Mouse (Mus musculus) cerebellum, adult 2 months (tissue): ENCODE results near the gene Npff. TPM values are rescaled to one million over a fixed set of nuclear protein-coding genes. Genes with fewer than 3 reads are reported as not detected.

Source experiments
- DNase-seq, 2 experiments: peaks; one replicate each; pipeline ENCODE4 v3.0.0; 2021
- H3K27ac ChIP-seq: fragments of 200-500 bp; 2 replicates; pipeline ENCODE4 v1.5.1; 2012; ENCODE audit warnings: low read length, control low read depth, inconsistent platforms; ENCODE audit not compliant: insufficient read depth
- H3K27me3 ChIP-seq: fragments of 200-500 bp; 2 replicates; pipeline ENCODE4 v1.6.1; 2012; ENCODE audit warnings: inconsistent platforms, mild to moderate bottlenecking, low read length, moderate library complexity; ENCODE audit not compliant: control insufficient read depth, insufficient read depth
- H3K4me1 ChIP-seq: fragments of 200-500 bp; 2 replicates; pipeline ENCODE4 v1.6.1; 2011; ENCODE audit warnings: low read length; ENCODE audit not compliant: control insufficient read depth, insufficient read depth
- H3K4me3 ChIP-seq: fragments of 200-500 bp; replicated peaks from 2 replicates; pipeline ENCODE3; 2011; ENCODE audit warnings: mild to moderate bottlenecking, low read depth, low read length, control low read depth; ENCODE audit not compliant: insufficient read depth
- CTCF ChIP-seq: fragments of 200-500 bp; IDR thresholded peaks from 2 replicates; pipeline ENCODE4 v1.5.1; 2011; ENCODE audit warnings: low read depth, mild to moderate bottlenecking, control low read depth, low read length, moderate library complexity, borderline replicate concordance; ENCODE audit not compliant: insufficient read depth
- POLR2A ChIP-seq: fragments of 200-500 bp; IDR thresholded peaks from 2 replicates; pipeline ENCODE4 v1.6.1; 2011; ENCODE audit warnings: low read length, control low read depth, borderline replicate concordance; ENCODE audit not compliant: insufficient read depth
- WGBS: fragments of 180-500 bp; shearing (Covaris S2); methylation state at CpG from one replicate; pipeline ENCODE4 v1.1.7; 2018; 5-methylcytosine and 5-hydroxymethylcytosine counted together
- polyA plus RNA-seq: library from polyadenylated mRNA; depleted of rRNA; stranded (reverse); fragments of >200 nt; gene quantifications from 2 replicates; pipeline ENCODE4 v1.2.3, GENCODE M21; 2012

The Npff gene
- polyA plus RNA-seq, 1 experiment: 8.5 TPM

DNA sequence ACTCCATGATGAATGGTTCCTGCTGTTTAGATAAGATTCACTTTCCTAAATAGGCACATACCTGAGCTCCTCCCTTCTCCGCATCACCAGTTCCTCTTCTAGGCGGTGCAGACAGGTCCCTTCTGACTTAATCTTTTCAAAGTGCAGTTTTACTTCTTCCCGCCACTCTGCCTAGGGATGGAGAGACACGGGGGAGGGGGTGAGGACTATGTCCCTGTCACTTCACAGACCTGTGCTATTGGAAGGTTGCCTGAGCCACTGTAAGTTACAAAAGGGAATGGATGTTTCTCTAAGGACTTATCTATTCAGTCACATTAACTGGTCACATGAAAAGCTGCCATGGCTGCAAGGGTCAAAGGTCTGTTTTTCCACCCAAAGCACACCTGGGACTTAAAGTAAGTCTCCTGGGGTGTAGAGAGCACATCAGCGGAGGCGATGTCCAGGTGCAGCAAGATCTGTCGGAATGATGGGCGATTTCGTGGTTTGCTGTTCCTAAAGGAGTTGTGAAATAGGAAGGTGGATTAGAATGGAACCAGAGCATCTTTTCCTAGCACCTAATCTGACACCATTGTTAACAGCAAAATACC is 22.4 kb downstream of the Npff start:
- WGBS: 73% methylated on average over 9 of the region's 9 CpGs
- no peak for DNase-seq
- Histone ChIP-seq H3K4me3 (no peak overlapping the region), H3K27ac (no peak overlapping the region), H3K27me3 (no peaks in the 10 kb centered on the region), H3K4me1 (peaks cover 6% of the 10 kb centered on the region)
- TF ChIP-seq POLR2A (no peak), CTCF (no peak)

DNA sequence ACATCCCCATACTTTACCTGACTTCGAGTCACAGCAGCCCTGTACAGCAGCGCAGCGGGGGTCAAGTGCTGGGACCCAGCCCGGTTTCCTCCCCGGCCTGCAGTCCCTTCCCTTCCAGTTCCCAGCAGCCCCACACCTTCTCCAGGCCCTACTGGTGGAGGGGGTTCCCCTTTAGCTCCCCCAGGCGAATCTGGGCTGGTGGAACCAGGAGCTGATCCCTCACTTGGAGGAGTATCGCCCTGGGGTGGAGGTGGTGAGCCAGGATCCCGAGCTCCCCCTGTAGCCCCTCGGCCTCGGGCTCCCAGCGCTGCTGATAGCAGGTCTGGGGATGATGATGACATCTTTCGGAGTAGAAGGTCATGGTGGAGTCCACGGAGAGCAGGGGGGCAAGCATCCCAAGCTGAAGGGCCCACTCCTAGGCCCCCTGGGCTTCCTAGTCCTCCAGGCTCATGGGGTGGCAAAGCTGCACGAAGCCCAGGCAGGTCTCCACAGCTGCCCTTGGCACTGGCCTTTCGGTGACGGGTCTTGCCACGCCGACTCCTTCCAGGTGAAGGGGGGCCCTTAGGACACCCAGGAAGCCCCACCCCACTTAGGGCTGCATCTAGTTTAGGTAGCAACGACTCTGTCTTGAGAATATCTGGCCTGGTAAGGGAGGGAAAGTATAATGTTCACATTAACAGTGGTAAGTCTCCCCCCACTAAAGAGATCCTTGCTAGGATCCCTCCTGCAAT is 23.5 kb downstream of the Npff start:
- TF ChIP-seq POLR2A (no peak), CTCF (no peak)
- no peak for DNase-seq
- peaks cover 6% of the 10 kb centered on the region for H3K4me1 ChIP-seq
- no peak overlapping the region for H3K4me3 ChIP-seq
- 82% methylated on average over 19 of the region's 19 CpGs for WGBS
- H3K27ac ChIP-seq: no peak overlapping the region
- no peaks in the 10 kb centered on the region for H3K27me3 ChIP-seq

DNA sequence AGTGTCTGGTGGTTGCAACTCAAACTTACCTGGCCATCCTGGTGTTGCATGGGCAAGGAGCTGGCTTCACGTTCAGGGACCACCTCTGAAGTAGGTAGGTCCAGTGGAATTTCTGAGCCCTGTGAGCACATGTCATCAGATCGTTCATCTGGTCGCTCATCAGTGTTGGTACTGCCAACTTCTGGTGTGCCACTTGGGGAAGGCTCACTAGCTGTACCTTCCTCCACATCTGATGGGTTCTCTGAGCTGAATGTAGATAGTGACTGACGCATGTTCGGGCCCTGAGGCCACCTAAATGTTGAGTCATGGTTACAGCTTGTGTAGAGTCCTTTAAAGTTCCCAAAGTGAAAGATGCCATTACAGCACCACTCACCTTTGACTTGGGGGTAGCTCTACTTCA is 24.3 kb downstream of the Npff start:
- Histone ChIP-seq H3K27ac (no peak overlapping the region), H3K27me3 (no peaks in the 10 kb centered on the region), H3K4me1 (peaks cover 4% of the 10 kb centered on the region), H3K4me3 (no peak overlapping the region)
- TF ChIP-seq CTCF (no peak), POLR2A (no peak)
- WGBS: 69% methylated on average over 5 of the region's 5 CpGs
- no peak for DNase-seq

DNA sequence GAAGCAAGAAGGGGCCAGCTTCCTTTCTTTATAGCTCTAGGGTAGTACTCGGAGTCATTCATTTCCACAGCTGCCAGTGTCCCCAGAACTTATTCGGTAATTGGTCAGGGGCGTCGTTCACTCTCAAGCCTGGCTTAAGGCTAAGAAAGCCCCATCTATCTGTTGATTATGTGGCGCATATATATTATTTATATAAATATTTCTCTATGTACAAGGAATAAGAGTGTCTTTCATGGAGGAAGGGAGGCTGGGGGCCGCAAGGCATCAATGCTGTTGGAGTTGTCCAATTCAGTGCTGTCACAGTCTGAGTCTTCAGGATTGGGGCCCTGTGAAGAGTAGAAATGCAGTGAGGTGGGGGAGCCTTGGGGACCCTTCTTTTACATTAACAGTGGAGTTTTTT is 24.9 kb downstream of the Npff start:
- DNase-seq: no peak
- H3K27me3 ChIP-seq: no peaks in the 10 kb centered on the region
- 79% methylated on average over 6 of the region's 6 CpGs for WGBS

DNA sequence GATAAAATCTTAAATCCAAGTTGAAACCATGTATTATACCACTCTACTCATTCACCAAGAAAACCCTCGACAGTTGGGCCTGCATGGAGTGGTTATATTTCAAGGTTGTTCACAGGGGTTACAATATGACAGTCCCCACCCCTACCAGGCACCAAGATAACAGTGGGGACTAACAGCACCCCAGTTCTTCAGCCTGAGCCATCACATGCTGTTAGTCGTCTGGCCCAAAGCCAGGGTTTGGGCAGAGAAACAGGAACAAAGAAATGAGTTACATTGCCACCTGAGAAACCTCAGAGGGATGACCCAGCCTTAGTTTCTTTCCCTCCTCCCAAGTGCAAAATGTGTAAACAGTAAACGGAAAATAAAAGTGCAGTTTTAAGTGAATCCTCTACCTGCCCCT is 25.4 kb downstream of the Npff start:
- Histone ChIP-seq H3K27ac (no peak overlapping the region), H3K4me3 (no peak overlapping the region), H3K4me1 (no peaks in the 10 kb centered on the region; the same call in none of the 2 replicates), H3K27me3 (no peaks in the 10 kb centered on the region)
- 40% methylated on average over 3 of the region's 3 CpGs for WGBS
- TF ChIP-seq POLR2A (no peak), CTCF (no peak)
- DNase-seq: no peak

More for the DNA sequence above, 24.9 kb downstream of the Npff start:
- no peak overlapping the region for H3K4me3 ChIP-seq
- H3K27ac ChIP-seq: no peak overlapping the region
- TF ChIP-seq POLR2A (no peak), CTCF (no peak)
- no peaks in the 10 kb centered on the region; the same call in none of the 2 replicates for H3K4me1 ChIP-seq

DNA sequence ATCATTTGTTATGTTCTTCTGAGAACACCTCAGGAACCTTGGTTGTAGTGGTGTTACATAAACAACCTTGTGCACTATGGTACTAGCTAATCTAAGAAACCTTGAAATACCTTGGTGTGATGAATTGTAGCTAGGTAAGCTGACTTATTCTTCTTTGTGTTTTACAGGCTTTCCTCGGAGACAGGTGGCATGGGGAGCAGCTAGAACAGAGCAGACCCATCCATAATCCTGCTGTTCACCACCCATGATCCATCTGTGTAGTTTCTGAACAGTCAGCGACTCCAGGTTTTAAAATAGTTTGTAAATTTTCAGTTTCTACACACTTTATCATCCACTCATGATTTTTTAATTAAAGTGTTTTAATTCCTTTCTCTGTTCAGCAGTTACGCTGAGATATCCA is 26.4 kb downstream of the Npff start:
- H3K27me3 ChIP-seq: no peaks in the 10 kb centered on the region
- DNase-seq: no peak
- H3K4me3 ChIP-seq: no peak overlapping the region
- H3K4me1 ChIP-seq: peaks cover 3% of the 10 kb centered on the region
- TF ChIP-seq CTCF (no peak), POLR2A (no peak)
- no peak overlapping the region for H3K27ac ChIP-seq
- 45% methylated on average over 3 of the region's 3 CpGs for WGBS

GRCm38 (mm10) chr15:102487664-102488063 is 37.1 kb downstream of the Npff start:
- Histone ChIP-seq H3K27me3 (no peaks in the 10 kb centered on the region), H3K4me1 (no peaks in the 10 kb centered on the region; the same call in 1 of the 2 replicates), H3K27ac (no peak overlapping the region), H3K4me3 (no peak overlapping the region)
- TF ChIP-seq POLR2A: no peak
- TF ChIP-seq CTCF: no peak
- no peak for DNase-seq
- 85% methylated on average over 1 of the region's 1 CpGs for WGBS

DNA sequence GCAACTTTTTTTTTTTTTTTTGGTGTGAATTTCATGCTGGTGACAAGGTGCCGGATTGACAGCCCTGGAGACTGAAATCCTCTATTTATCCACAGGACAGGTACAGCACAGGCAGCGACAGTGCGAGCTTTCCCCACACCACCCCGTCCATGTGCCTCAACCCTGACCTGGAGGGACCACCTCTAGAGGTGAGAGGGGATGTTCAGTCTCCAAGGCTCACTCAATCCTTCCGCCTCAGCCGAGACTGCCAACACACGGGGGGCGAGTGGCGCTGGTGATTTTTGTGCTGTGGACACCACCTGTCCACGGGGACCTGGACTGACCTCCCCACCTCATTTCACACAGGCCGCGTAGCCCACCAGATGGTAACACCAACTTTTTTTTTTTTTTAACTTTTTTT is 38.9 kb downstream of the Npff start:
- no peaks in the 10 kb centered on the region; the same call in 1 of the 2 replicates for H3K4me1 ChIP-seq
- H3K27ac ChIP-seq: no peak overlapping the region
- DNase-seq: no peak
- no peaks in the 10 kb centered on the region for H3K27me3 ChIP-seq
- 64% methylated on average over 12 of the region's 12 CpGs for WGBS
- H3K4me3 ChIP-seq: no peak overlapping the region
- TF ChIP-seq CTCF (no peak), POLR2A (no peak)
